Mouse (Mus musculus) ZHBTc4 (cell line): ENCODE data around the gene Wnk2.

ENCODE experiments used
- DNase-seq: peaks from one replicate; pipeline ENCODE4 v3.0.0-alpha.2; 2011; ENCODE audit warnings: low read depth, low spot score

The Wnk2 gene

GRCm38 (mm10) chr13:49178839-49179585 is 31.2 kb upstream of the Wnk2 start:
- DNase-seq, result no peak

DNA sequence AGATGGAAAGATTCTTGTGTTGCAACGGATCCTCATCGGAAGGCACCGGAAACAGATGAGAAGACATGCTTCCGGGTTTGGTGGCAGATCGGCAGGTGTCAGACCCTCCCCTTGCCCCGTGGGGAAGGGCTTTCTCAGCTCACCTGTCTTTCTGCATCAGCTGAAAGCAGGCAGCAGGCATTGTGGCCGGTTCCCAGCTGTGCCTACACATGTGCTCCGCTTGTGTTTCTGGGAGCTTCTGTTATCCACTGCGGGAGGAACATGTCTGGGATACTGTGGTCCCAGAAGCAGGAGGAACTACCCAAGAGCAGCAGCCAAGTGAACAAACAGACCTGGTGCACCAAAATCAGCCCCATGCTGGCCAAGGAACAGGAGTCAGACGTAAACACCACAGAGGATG is 27.7 kb upstream of the Wnk2 start:
- no peak for DNase-seq

GRCm38 (mm10) chr13:49172971-49173596 is 25.3 kb upstream of the Wnk2 start:
- DNase-seq, result peak; percentile 88

DNA sequence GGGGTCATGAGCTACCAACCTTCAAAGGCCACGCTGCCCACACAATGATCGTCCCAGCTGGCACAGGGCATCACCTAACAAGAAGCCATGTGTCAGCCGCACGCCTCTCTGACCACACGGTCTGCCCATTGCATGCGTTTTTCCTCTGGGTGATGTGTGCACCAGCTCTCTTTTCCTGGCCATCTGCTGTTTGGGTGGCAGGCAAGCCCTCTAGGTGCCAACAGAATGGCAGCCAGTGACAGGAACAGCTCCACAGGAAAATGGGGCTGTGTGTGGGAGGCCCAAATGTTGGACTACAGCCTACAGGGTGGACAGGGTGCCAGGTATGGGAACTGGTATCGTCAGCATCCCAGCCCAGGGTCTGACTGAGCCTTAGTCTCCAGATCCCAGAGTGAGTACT is 24.5 kb upstream of the Wnk2 start:
- DNase-seq, result no peak

DNA sequence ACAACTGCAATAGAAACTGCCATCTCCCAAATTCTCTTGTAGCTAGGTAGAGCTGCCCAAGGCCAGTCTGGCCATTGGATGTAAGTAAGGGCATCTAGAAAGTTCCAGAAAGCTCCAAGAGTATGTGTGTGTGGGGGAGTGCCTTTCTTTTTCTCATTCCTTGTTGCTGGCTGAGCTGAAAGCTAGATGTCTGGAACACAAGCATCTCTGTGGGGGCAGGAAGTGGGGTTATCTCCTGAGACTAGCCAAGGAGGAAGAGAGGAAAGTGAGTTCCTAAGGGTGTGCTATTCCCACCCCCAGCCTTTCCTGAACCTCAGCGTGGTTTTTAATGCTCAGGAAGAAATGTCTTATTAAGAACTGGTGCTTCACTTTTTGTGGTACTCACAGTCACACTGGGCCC is 23.9 kb upstream of the Wnk2 start:
- no peak for DNase-seq

DNA sequence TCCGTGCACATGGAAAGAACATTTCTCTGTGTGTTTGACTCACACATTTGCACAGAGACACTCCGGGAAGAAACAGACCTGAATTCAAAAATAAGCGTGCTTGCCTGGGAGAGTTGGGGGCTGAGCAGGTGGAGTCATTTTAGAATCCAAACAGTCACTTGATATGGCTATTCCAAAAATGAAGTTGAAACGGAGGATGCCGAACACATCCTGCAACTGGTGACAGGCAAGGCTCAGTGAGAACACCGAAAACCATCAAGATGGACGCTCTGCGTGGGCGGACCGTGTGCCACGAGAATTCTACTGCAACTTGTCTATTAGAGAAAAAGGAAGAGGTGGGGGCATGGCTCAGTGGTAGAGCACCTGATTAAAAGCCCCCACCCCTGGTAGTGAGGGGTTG is 22.8 kb upstream of the Wnk2 start:
- no peak for DNase-seq

DNA sequence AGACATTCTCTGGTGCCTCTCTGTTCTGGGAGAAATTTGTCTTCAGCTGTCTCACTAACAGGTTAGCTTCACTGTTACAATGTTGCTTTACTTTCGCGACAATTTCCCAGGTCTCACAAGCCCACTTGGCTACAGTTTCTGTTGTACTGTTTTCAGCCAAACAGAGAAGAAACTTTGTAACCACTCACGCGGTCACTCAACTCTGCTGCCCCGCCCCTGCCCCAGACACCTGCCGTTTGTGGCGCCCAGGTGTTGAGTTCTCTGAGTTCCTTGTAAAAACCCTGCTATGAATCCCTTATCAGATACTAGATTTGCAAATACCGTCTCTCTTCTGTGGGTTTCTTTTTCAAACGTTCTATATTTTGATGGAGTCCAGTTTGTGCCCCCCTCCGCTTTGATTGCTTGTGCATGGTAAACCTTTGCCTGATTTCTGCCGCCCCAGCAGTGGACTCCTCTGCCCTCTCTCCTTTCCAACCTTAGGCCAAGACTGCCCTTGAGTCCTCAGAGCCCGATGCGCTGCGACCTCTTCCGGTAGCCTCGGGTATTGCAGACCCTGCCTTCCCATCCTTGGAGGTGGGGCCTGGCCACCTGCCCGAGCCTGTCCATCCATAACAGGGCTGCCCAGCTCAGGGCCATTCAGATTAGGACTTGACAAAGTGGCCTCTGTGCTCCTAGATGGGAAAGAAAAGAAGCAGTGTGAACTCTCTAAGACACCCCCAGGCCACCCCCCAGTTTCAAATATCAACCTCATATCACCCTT is 21.8 kb upstream of the Wnk2 start:
- peak; percentile 76 for DNase-seq

DNA sequence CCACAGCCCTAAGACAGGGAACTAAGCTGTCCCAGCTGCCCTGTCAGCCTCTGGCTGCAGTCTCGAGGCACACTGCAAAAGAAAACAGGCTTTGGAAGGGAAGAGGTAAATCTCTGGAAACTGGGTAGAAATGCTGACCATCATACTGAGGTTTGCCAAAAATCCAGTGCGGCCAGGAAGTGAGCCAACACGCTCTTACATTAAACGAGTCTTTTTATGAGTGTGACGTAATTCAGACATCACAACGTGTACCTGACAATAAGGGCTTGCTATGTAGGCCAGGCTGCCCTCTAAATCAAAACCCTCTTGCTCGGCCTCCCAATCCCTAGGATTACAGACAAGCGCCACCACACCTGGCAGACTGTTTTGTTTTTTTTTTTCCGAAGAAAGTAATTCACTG is 19.3 kb upstream of the Wnk2 start:
- DNase-seq, result no peak

- DNase-seq, result no peak
These were observed 15.8 kb upstream of the Wnk2 start for GRCm38 (mm10) chr13:49163645-49164044.

DNA sequence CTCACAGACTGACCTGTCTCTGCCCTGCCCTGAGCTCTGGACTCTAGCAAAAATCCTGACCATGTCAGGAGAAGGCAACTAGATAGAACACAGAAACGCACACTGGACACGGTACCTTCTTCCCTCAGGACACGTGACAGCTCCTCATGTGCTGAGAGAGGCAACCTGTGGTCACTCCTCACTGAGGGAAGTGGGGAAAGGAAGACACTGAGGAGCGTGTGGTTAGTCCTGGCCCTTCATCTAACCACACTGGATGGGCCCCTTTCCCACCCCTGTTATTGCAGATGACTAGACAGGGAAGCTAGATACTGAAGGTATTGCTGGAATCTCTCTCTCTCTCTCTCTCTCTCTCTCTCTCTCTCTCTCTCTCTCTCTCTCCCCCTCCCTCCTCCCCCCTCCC is 14.9 kb upstream of the Wnk2 start:
- DNase-seq, result no peak

DNA sequence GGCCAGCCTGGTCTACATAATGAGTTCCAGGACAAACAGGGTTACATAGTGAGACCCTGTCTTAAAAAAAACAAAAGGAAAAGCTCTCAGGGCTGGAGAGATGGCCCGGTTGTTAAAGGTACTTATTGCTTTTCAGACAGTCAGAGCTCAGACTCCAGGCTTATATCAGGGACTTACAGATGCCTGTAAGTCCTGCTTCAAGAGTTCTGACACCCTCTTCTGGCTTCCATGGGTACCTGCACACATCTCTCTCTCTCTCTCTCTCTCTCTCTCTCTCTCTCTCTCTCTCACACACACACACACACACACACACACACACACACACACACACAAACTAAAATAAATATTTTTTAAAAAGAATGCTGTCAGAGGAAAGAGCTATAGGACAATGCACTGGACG is 13.4 kb upstream of the Wnk2 start:
- no peak for DNase-seq

GRCm38 (mm10) chr13:49158040-49158713 is 10.4 kb upstream of the Wnk2 start:
- peak; percentile 28 for DNase-seq

DNA sequence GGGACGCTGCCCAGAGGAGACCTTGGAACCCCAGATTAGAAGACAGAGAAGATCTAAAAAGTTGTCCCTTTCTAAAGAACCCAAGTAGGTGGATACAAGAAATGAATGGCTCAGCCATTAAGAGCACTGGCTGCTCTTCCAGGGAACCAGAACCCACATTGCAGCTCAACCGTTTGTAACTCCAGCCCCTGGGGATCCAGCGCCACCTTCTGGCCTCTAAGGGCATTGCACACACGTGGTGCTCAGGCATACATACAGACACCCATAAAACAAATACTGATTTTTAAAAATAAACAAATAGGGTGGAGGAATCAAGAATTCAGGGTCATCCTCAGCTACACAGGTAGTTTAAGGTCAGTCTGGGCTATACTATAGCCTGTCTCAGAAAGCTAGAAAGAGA is 8.8 kb upstream of the Wnk2 start:
- DNase-seq, result peak; percentile 78

DNA sequence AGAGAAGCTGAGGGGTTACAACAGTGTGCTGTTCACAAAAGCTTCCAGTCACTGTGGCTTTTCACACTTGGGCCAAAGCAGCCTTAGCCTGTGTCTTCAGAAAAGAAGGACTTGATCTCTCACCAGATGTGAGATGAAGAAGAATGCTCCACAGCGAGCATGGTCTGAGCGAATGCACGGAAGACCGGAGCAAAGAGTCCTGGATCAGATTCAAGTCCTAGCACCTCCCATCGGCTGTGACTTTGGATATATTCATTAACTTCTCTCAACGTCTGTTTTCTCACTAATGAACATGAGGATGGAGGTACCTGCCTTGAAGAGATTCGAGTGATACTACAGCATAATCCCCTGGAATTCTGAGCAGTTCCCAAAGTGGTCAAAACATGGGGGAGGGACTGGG is 6.8 kb upstream of the Wnk2 start:
- no peak for DNase-seq

DNA sequence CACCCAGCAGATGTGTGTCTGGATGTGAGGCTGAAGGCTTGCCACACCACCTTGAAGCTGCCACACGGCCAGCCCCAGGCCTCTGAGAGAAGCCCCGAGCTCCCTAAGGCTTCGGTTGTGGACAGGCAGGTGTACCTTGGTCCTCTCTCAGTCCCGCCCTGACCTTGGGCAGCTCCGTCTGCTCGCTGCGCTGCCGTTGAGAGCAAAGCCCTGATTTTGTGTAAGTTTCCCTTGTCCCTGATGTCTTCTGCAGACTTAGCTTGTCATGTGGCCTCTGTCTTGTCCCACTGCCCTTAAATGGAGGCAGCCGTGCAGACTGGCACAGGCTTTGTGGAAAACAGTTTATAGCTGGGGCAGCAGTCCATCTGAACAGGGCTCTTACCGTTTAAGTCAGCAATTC is 6.2 kb upstream of the Wnk2 start:
- no peak for DNase-seq

DNA sequence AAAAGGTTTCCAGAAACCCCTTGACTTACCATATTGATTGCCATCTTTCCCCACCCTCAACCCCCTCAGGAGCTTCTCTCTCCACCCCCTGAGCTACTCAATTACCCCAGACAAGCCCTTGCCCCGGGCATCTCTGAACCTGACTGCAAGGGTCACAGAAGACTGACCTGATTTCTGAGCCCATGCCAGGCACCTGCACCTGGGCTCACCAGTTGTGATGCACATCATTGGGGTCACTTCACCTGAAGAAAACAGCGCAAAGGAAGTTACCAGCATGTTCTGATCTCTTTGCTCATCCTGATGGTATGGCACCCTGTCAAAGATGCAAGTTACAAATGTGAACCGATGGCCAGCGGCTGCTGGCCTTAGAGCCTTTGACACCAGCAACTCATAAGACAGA is 873 bp upstream of the Wnk2 start:
- no peak for DNase-seq

DNA sequence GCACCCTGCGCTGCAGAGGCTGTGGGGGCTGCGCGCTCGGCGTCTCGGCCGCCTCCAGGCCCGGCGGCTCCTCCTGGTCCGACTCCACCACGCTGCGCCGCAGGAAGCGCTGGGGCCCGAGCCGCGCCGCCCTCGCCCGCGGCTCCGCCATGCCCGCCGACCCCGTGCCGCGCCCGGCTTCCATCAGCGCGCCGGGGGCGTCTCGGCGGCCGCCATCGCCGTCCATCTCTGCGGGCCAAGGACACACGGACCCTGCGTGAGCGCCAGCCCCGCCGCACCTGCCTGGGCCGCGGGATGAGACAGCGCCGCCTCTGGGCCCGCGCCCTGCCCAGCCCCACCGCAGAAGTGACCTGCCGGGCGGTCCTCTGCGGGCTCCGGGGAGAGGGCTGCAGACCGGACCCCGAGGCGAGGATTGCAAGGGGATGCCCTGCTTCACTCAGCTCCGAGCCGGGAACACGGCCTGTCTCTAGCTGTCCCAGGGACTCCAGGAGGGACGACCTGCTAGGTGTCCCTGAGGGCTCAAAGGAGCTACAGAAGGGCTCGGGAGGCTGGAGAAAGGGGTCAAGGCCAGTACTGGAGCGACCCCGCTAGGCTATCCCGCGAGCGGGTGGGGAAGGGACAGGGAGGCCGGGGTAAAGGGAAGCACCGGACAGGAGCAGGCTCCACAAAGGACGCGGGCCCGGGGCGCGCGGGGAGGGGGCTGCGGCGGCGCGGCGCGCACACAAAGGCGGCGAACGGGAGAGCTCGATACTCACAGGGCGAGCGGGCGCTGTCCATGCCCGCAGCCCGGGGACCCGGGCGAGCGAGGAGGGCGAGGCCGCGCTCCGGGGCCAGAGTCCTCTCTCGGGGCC is 582 bp downstream of the Wnk2 start:
- peak; percentile 69 for DNase-seq

DNA sequence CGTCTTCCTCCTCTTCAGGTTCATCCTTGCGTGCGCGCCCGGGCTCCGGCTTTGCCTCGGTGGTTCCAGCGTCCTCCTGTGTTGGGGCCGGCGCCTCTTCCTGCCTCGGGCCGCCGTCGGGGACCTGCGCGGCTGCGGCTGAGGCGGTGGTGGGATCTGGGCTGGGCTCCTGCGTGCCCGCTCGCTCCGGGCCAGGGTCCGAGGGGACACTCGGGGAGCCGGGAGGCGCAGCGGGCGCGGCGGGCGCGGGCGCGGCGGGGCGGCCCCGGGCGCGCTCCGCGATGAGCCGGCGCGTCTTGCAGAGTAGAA is 1.2 kb downstream of the Wnk2 start:
- peak; percentile 47 for DNase-seq

- DNase-seq, result no peak
These were observed 1.6 kb downstream of the Wnk2 start for GRCm38 (mm10) chr13:49146040-49146697.

DNA sequence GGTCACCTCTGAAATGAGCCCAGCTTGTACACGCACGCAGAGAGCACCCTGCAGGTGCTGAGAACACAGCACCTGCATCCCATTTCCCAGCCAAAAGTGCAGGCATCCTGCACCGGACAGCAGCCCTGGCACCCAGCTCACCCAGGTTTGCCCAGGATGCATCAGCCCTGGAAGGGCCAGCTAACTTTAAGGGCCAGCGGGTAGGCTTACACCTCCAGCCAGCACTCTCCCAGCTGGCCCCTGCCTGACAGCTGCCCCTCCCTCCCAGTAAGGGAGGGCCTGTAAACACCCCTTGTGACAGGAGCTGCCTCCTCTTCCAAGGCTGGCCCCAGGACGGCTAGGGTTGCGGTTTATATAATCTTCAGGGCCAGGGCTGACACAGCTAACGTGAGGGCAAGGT is 2.4 kb downstream of the Wnk2 start:
- no peak for DNase-seq

GRCm38 (mm10) chr13:49144451-49144850 is 3.4 kb downstream of the Wnk2 start:
- no peak for DNase-seq
